Mouse (Mus musculus) lung, adult 2 months (tissue): ENCODE results near the gene Traf3ip1.

Experiments used
- CTCF ChIP-seq: fragments of 200-500 bp; IDR thresholded peaks from 2 replicates; pipeline ENCODE4 v1.5.1; 2011; ENCODE audit warnings: mild to moderate bottlenecking, low read length, control low read depth; ENCODE audit not compliant: insufficient read depth
- POLR2A ChIP-seq: fragments of 200-500 bp; IDR thresholded peaks from 2 replicates; pipeline ENCODE4 v1.6.1; 2011; ENCODE audit warnings: low read depth, mild to moderate bottlenecking, control low read depth, low read length, borderline replicate concordance; ENCODE audit errors: extremely low read depth

DNA sequence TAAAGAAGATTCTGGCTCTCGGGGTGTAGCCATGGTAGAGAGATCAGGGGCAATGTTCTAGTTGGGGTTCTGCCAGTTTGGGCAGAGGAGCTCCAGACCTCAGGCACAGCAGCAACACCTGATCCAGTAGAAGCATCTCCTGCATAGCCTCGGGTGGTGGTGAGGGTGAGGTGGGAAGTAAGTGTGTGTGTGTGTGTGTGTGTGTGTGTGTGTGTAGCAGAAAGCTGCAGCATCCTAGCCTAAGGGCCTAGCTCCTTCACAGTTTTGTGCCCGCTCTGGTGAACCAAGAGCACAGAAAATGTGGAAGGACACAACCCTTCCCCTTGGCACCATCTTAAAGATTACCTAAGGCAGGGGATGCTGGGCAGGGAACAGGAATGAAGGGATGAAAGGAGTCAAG lies 509 bp upstream of the Traf3ip1 start:
- TF ChIP-seq CTCF (no peak), POLR2A (no peak)
